Mouse (Mus musculus): Measurements from ENCODE around the gene Morc1.

The Morc1 gene

GRCm38 (mm10) chr16:48431027-48431426 is at the start of gene Morc1:
TSS of gene Morc1 (plus strand) at chr16:48431237.
- no peak for DNase-seq (ENCODE audit: low read depth, low spot score)

- DNase-seq (ENCODE audit: low read depth, low spot score) = no peak
Observed at GRCm38 (mm10) chr16:48383582-48384257, 47.3 kb upstream of the Morc1 start.

DNA sequence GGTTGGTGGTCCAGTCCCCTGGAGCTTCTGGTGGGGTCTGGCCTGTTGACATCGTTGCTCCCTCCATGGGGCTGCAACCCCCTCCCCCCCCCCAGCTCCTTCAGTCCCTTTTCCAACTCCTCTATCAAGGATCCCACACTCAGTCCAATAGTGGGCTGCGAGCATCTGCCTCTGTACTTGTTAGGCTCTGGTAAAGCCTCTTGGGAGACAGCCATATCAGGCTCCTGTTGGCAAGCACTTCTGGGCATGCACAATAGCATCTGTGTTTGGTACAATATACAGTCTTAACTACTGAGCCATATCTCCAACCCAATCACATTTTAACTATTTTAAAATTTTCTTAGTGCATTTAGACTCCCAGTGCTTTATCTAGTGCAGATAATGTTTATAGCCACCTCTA is 44.1 kb upstream of the Morc1 start:
- no peak for DNase-seq (ENCODE audit: low read depth, low spot score)

GRCm38 (mm10) chr16:48395278-48395677 is 35.8 kb upstream of the Morc1 start:
- no peak for DNase-seq (ENCODE audit: low read depth, low spot score)

DNA sequence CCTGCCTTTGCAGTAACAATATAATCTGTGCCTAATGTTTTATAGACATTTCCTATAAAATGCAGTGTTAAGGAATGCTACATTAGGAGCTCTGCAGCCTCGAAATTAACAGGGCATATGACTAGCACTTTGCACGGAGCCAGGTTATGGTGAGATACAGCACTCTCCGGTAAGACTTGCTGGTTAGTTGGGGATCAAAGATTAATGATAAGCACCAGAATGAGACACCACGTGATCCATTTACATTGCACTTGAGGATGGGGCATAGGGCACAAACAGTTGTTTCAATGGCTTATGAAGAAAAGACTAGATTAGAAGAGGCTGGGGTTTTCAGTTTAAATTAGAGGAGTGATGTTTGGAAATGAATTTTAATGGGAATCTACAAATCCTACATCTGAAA is 28.1 kb upstream of the Morc1 start:
- no peak for DNase-seq (ENCODE audit: low read depth, low spot score)

DNA sequence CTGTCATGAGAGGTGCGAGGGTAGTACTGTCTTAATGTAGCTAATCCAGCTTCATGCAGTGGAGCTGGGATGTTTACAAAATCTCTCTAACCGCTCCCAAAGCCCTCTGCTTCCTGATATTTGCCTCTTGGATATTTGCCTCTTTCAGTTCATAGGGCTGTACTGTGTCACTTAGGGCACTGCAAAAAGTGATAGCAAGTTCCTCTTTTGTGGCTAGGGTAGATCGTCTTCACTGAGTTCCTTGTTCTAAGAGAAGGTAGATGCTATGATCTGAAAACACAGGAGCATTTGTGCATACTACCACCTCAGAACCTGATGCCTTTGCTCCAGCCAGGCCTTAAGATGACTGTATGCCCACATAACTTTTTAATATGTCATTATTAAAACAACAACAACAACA is 27.6 kb upstream of the Morc1 start:
- DNase-seq (ENCODE audit: low read depth, low spot score) = no peak

GRCm38 (mm10) chr16:48404009-48404408 is 27.0 kb upstream of the Morc1 start:
- DNase-seq (ENCODE audit: low read depth, low spot score) = no peak

DNA sequence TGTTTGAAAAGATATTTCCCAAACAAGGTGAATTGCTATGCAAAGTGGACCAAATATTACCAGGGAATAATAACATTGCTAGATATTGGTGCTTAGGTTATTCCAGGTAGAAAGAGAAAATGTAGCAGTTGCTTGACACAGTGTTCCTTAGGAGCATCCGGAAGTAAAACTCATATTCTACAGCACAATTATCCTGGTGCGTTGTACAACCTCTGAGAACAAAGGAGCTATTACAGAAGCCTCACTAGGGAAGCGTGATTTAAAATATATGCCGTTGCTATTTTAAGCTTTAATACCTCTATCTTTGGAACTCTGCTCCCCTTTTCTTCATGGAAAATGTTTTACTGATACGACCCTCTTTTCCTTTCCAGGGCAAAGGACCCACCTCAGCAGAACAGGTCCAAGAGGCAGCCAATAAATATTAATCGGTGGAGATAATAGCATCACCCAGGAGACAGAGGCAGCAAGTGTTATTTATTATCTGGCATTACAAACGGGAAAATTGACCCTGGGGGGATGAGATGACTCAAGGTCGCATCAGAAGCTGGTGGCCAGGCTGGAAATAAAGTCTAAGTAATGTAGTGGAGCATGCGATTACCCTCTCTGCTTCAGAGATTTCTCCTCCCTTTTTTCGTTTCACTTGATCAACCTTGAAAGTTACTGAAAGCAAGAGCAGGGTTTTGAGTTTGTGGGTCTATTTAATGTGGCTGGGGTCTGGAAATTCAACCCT is 25.2 kb upstream of the Morc1 start:
- DNase-seq (ENCODE audit: low read depth, low spot score) = no peak

GRCm38 (mm10) chr16:48409580-48409979 is 21.5 kb upstream of the Morc1 start:
- DNase-seq (ENCODE audit: low read depth, low spot score) = no peak

DNA sequence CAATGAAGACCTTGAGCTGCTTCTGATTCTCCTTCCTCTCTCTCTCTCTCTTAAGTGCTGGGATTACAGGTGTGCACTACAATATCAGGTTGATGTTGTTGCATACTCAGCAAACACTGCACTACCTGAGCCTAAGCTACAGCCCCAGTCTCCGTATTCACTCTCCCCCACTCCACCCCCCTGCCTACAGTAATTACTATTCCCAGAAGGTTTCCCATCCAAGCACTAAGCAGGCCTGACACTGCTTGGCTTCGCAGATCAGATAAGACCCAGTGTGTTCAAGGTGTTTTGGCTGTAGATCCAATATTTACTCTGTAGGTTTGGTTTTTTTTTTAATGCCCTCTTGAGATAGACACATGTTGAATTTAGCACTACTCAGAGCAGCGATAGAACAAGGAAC is 20.9 kb upstream of the Morc1 start:
- DNase-seq (ENCODE audit: low read depth, low spot score) = no peak

- no peak for DNase-seq (ENCODE audit: low read depth, low spot score)
Observed at GRCm38 (mm10) chr16:48412246-48412645, 18.8 kb upstream of the Morc1 start, which contains the start of gene Gm5485. TSS of gene Gm5485 (minus strand) at chr16:48412416.

DNA sequence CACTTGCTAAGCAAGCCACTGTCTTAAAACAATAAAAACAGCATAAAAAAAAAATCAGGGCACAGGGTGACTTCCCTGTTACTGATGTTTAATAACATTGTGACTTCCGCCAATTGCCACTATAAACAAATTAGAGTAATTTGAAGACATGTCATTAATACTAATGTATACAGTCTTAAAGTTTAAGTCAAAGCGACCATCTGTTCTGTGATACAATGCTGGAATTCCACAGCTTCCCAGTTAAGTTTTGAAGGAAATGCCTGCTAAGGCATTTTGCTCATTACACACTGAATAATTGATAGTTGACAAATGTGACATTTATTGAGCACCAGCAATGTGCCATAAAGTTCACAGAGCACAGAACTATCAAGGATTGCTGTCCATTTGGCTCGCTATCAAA is 12.5 kb upstream of the Morc1 start:
- DNase-seq (ENCODE audit: low read depth, low spot score) = no peak

DNA sequence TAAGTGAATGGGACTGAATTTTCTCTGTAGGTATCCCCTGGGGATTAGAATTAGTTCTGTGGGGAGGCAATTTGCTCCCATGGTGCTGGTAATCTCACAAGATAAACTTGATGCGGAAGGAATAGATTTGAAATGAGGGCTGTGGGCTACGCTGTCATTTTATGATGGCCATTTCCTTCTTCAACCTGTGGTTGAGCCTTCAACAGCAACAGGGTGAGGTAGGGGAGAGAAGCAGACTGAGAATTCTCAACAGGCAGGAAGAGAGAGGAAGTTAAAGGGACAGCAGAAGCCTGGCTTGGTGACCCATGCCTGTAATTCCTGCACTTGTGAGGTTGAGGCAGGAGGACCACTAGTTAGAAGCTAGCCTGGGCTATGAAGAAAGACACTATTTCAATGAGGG is 12.0 kb upstream of the Morc1 start:
- DNase-seq (ENCODE audit: low read depth, low spot score) = no peak

DNA sequence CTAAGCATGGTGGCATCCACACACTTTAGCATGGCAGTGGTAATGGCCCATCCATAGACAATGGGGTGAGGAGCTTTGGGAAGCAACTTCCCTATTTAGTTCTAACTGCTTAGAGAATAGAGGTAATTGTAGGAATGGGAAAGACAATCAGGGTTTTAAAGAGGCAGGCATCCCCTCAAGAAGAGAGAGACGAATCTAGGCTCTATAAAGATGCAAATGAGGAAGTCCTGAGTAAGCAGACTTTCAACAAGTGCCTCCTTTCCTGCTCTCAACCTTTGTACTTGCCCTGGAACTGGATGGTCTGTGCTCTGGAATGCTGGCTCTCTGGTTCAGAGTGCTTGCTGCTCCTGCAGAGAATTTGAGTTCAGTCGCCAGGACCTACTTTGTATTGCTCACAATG is 8.5 kb upstream of the Morc1 start:
- DNase-seq (ENCODE audit: low read depth, low spot score) = no peak

GRCm38 (mm10) chr16:48424069-48424468 is 7.0 kb upstream of the Morc1 start:
- no peak for DNase-seq (ENCODE audit: low read depth, low spot score)

DNA sequence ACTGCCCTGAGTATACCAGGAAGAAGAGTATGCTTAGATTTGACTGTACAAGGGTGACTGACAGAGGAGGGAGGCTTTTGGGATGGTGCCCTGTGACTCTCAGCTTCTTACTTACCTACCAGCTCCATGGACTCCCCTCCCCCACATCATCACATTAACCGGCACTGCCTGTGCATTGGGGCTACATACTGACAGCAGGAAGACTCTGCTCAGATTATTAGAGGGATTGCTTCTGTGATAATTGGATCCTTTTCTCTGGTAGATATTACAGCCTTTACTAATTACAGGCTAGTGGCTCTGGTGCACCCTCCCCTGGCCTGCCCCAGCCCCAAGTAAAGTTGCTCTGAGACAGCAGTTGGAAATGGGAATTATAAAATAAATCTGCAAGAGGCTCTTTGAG is 1.6 kb upstream of the Morc1 start:
- no peak for DNase-seq (ENCODE audit: low read depth, low spot score)

DNA sequence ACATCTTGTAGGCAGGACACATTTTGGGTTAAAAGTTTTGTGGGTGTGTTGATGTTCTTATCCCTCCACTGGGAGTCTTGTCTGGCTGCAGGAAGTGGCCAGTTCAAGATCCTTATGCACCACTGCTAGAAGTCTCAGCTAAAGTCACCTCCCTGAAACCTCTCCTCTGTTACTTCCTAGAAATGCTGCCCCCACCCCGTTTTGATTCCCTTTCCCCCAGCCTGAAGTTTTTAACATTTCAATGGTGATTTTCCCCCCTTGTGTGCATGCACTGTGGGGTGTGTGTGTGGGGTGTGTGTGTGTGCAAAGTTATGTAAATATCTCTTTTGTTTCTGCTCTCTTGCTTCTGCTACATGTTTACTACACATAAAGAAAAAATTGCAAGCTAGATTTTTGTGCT is 4.4 kb downstream of the Morc1 start:
- no peak for DNase-seq (ENCODE audit: low read depth, low spot score)

DNA sequence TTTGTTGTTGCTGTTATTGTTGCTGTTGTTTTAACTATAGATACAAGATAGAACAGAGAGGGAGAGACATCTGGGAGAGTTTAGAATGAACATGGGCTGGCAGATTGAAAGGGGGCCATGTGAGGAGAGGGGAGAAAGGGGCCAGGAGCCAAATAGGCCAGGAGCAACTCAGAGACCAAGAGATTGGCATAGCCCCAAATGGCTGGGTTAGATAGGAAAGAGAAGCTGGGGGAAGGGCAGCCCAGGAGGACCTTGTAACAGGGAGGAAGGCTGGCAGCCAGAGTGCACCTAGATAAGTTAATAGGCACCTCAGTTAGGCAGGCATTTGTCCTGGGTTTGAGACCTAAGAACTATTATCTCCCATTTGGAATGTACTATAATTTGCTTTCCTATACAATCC is 6.4 kb downstream of the Morc1 start:
- DNase-seq (ENCODE audit: low read depth, low spot score) = no peak

- DNase-seq (ENCODE audit: low read depth, low spot score) = no peak
Observed at GRCm38 (mm10) chr16:48444589-48444988, 13.6 kb downstream of the Morc1 start.

GRCm38 (mm10) chr16:48446161-48446925 is 15.3 kb downstream of the Morc1 start:
- DNase-seq (ENCODE audit: low read depth, low spot score) = no peak

DNA sequence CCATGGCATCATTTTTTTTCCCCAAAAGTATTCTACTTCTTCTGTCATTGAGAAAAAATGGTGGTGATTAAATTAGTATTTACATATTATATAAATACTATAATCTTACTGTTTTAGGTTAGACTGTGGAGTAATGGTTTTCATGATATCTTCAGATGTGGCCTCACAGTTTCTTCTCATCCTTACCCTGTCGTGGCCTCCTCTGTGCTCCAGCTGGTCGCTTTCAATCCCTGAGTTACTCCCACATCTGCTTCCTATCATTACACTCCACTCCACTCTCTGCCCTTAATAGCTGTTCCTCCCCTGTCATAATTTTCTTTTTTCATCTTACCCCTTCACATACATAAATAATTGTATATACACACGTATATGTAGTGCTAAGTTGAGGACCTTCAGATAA is 22.2 kb downstream of the Morc1 start:
- no peak for DNase-seq (ENCODE audit: low read depth, low spot score)

- no peak for DNase-seq (ENCODE audit: low read depth, low spot score)
Observed at GRCm38 (mm10) chr16:48473396-48473795, 42.4 kb downstream of the Morc1 start.
